Mouse (Mus musculus) heart, embryonic 15.5 days (tissue): ENCODE data around the gene Snx1. TPM values are rescaled to one million over a fixed set of nuclear protein-coding genes. Genes with fewer than 3 reads are reported as not detected.
A peak's percentile ranks its signal among the peaks of the same experiment; 100 is the strongest.

Experiments
- ATAC-seq: fragments of 200-750 bp; cut with Nextera tagmentation; replicated peaks from 2 replicates; pipeline ENCODE4 v1.8.0; 2017; ENCODE audit warnings: low read depth, moderate TSS enrichment; ENCODE audit not compliant: insufficient number of reproducible peaks, insufficient read depth, low FRiP score
- H3K27ac ChIP-seq: fragments of 300-500 bp; sonication (generic); 2 replicates; pipeline ENCODE4 v1.5.1; 2015; ENCODE audit warnings: mild to moderate bottlenecking, inconsistent platforms
- H3K27me3 ChIP-seq: fragments of 300-500 bp; sonication (generic); 2 replicates; pipeline ENCODE4 v1.6.1; 2015; ENCODE audit warnings: inconsistent platforms
- H3K36me3 ChIP-seq: fragments of 300-500 bp; sonication (generic); 2 replicates; pipeline ENCODE4 v1.6.1; 2015; ENCODE audit warnings: mild to moderate bottlenecking, inconsistent platforms
- H3K4me1 ChIP-seq: fragments of 300-500 bp; sonication (generic); replicated peaks from 2 replicates; pipeline ENCODE4 v1.6.1; 2015; ENCODE audit warnings: inconsistent platforms
- H3K4me2 ChIP-seq: fragments of 300-500 bp; sonication (generic); 2 replicates; pipeline ENCODE4 v1.6.1; 2015; ENCODE audit warnings: inconsistent platforms, mild to moderate bottlenecking, moderate library complexity
- H3K4me3 ChIP-seq: fragments of 300-500 bp; sonication (generic); 2 replicates; pipeline ENCODE4 v1.5.1; 2015; ENCODE audit warnings: mild to moderate bottlenecking, inconsistent platforms
- H3K9ac ChIP-seq: fragments of 300-500 bp; sonication (generic); 2 replicates; pipeline ENCODE4 v1.6.1; 2015; ENCODE audit warnings: mild to moderate bottlenecking, inconsistent platforms
- H3K9me3 ChIP-seq: fragments of 300-500 bp; sonication (generic); replicated peaks from 2 replicates; pipeline ENCODE4 v1.6.1; 2016; ENCODE audit warnings: inconsistent platforms
- WGBS: fragments of 180-500 bp; shearing (Covaris S2); methylation state at CpG from one replicate; pipeline ENCODE4 v1.1.7; 2015; ENCODE audit warnings: mixed read lengths; 5-methylcytosine and 5-hydroxymethylcytosine counted together
- polyA plus RNA-seq: library from polyadenylated mRNA; unstranded; fragments of >200 nt; fragmentation: Nextera tagmentation; extraction: Ambion mirVana; gene quantifications from 2 replicates; pipeline ENCODE4 v1.2.1, GENCODE M21; 2015

Gene Snx1
- polyA plus RNA-seq, 1 experiment from 2014 or later: 57.8 TPM

- H3K36me3 ChIP-seq: peaks cover 46% of the 10 kb centered on the region
- no peak overlapping the region for H3K9ac ChIP-seq
- H3K27ac ChIP-seq: no peak overlapping the region
- no peak overlapping the region for H3K4me2 ChIP-seq
- 88% methylated on average over 7 of the region's 7 CpGs for WGBS
- 0 out of 2 replicates have a peak, but pooled peaks cover 7% of the 10 kb centered on the region for H3K4me1 ChIP-seq
- ATAC-seq: no peak
- H3K9me3 ChIP-seq: no peaks in the 10 kb centered on the region
- H3K27me3 ChIP-seq: no peaks in the 10 kb centered on the region
- H3K4me3 ChIP-seq: no peak overlapping the region
Observed at GRCm38 (mm10) chr9:66087062-66087461, 39.3 kb downstream of the Snx1 start.

- H3K9ac ChIP-seq: no peak overlapping the region
- peaks cover 27% of the 10 kb centered on the region for H3K36me3 ChIP-seq
- 83% methylated on average over 3 of the region's 3 CpGs for WGBS
- H3K27me3 ChIP-seq: no peaks in the 10 kb centered on the region
- H3K27ac ChIP-seq: no peak overlapping the region
- no peak overlapping the region for H3K4me2 ChIP-seq
- no peaks in the 10 kb centered on the region for H3K4me1 ChIP-seq
- H3K9me3 ChIP-seq: no peaks in the 10 kb centered on the region
- H3K4me3 ChIP-seq: no peak overlapping the region
- ATAC-seq: no peak
Observed at GRCm38 (mm10) chr9:66084171-66084570, 42.2 kb downstream of the Snx1 start.

GRCm38 (mm10) chr9:66081999-66082398 is 44.4 kb downstream of the Snx1 start:
- ATAC-seq: no peak
- Histone ChIP-seq H3K4me3 (no peak overlapping the region), H3K4me2 (no peak overlapping the region), H3K4me1 (peaks cover 5% of the 10 kb centered on the region), H3K9me3 (no peaks in the 10 kb centered on the region), H3K36me3 (peaks cover 6% of the 10 kb centered on the region; the same call in 1 of the 2 replicates), H3K27ac (no peak overlapping the region), H3K9ac (no peak overlapping the region), H3K27me3 (no peaks in the 10 kb centered on the region)
- 70% methylated on average over 4 of the region's 4 CpGs for WGBS

- Histone ChIP-seq H3K9me3 (no peaks in the 10 kb centered on the region), H3K4me3 (no peak overlapping the region), H3K36me3 (peaks cover under 1% of the 10 kb centered on the region; the same call in 1 of the 2 replicates), H3K9ac (no peak overlapping the region), H3K27me3 (no peaks in the 10 kb centered on the region), H3K4me2 (no peak overlapping the region), H3K27ac (no peak overlapping the region), H3K4me1 (peaks cover 5% of the 10 kb centered on the region)
- 60% methylated on average over 3 of the region's 3 CpGs for WGBS
- no peak for ATAC-seq
Observed at GRCm38 (mm10) chr9:66080804-66081459, 45.5 kb downstream of the Snx1 start.

GRCm38 (mm10) chr9:66078493-66078892 is 47.9 kb downstream of the Snx1 start:
- no peak for ATAC-seq
- H3K4me2 ChIP-seq: peak overlapping the region; percentile 43

GRCm38 (mm10) chr9:66078072-66078471 is 48.3 kb downstream of the Snx1 start:
- H3K27ac ChIP-seq: no peak overlapping the region
- peak overlapping the region; percentile 43; the same call in 1 of the 2 replicates for H3K4me2 ChIP-seq
- no peak overlapping the region for H3K4me3 ChIP-seq
- 66% methylated on average over 3 of the region's 3 CpGs for WGBS
- H3K27me3 ChIP-seq: no peaks in the 10 kb centered on the region
- H3K4me1 ChIP-seq: peaks cover 5% of the 10 kb centered on the region
- H3K9me3 ChIP-seq: no peaks in the 10 kb centered on the region
- H3K36me3 ChIP-seq: no peaks in the 10 kb centered on the region
- peak overlapping the region; percentile 14; the same call in 1 of the 2 replicates for H3K9ac ChIP-seq
- ATAC-seq: no peak

More at GRCm38 (mm10) chr9:66078493-66078892, 47.9 kb downstream of the Snx1 start:
- 10% methylated on average over 14 of the region's 14 CpGs for WGBS
- no peaks in the 10 kb centered on the region for H3K36me3 ChIP-seq
- H3K4me3 ChIP-seq: 0 out of 2 replicates have a peak overlapping the region, but pooled peaks have one; percentile 8
- no peaks in the 10 kb centered on the region for H3K27me3 ChIP-seq
- no peak overlapping the region for H3K27ac ChIP-seq
- H3K9ac ChIP-seq: peak overlapping the region; percentile 14; the same call in 1 of the 2 replicates
- peaks cover 5% of the 10 kb centered on the region for H3K4me1 ChIP-seq
- no peaks in the 10 kb centered on the region for H3K9me3 ChIP-seq

- no peak for ATAC-seq
- H3K27ac ChIP-seq: no peak overlapping the region
- 0 out of 2 replicates have a peak, but pooled peaks cover 16% of the 10 kb centered on the region for H3K27me3 ChIP-seq
- no peak overlapping the region for H3K4me2 ChIP-seq
- no peaks in the 10 kb centered on the region for H3K36me3 ChIP-seq
- no peak overlapping the region for H3K4me3 ChIP-seq
- H3K9me3 ChIP-seq: no peaks in the 10 kb centered on the region
- H3K4me1 ChIP-seq: peaks cover 12% of the 10 kb centered on the region
- H3K9ac ChIP-seq: no peak overlapping the region
- WGBS: 84% methylated on average over 7 of the region's 7 CpGs
Observed at GRCm38 (mm10) chr9:66072754-66073153, 53.6 kb downstream of the Snx1 start.

GRCm38 (mm10) chr9:66070151-66070550 is 56.2 kb downstream of the Snx1 start:
- peaks cover 12% of the 10 kb centered on the region for H3K4me1 ChIP-seq
- no peak overlapping the region for H3K9ac ChIP-seq
- H3K36me3 ChIP-seq: peaks cover 22% of the 10 kb centered on the region
- peak overlapping the region; percentile 94; the same call in 1 of the 2 replicates for H3K4me2 ChIP-seq
- no peaks in the 10 kb centered on the region for H3K9me3 ChIP-seq
- no peak overlapping the region for H3K4me3 ChIP-seq
- 0 out of 2 replicates have a peak, but pooled peaks cover 17% of the 10 kb centered on the region for H3K27me3 ChIP-seq
- no peak for ATAC-seq
- 85% methylated on average over 5 of the region's 5 CpGs for WGBS
- H3K27ac ChIP-seq: no peak overlapping the region

GRCm38 (mm10) chr9:66069583-66069982 is 56.8 kb downstream of the Snx1 start, which contains the start of gene Snx22:
Gene Snx22, minus strand, starts transcription at chr9:66069719.
- H3K9ac ChIP-seq: peak within 1 kb of the TSS; percentile 49
- peak; percentile 84 for ATAC-seq
- no peak within 1 kb of the TSS for H3K27ac ChIP-seq
- H3K4me1 ChIP-seq: peaks cover 12% of the 10 kb centered on the region
- H3K36me3 ChIP-seq: peaks cover 23% of the 10 kb centered on the region
- H3K4me3 ChIP-seq: peak within 1 kb of the TSS; percentile 53
- 0 out of 2 replicates have a peak, but pooled peaks cover 17% of the 10 kb centered on the region for H3K27me3 ChIP-seq
- 2% methylated on average over 22 of the region's 22 CpGs for WGBS
- H3K4me2 ChIP-seq: peak within 1 kb of the TSS; percentile 94
- no peaks in the 10 kb centered on the region for H3K9me3 ChIP-seq

GRCm38 (mm10) chr9:66068971-66069391 is 57.4 kb downstream of the Snx1 start:
- Histone ChIP-seq H3K27ac (no peak overlapping the region), H3K4me3 (peak overlapping the region; percentile 53), H3K27me3 (0 out of 2 replicates have a peak, but pooled peaks cover 17% of the 10 kb centered on the region), H3K36me3 (peaks cover 29% of the 10 kb centered on the region), H3K4me1 (peaks cover 12% of the 10 kb centered on the region), H3K9me3 (no peaks in the 10 kb centered on the region), H3K9ac (peak overlapping the region; percentile 49), H3K4me2 (peak overlapping the region; percentile 94)
- ATAC-seq: peak; percentile 28; the same call in 1 of the 2 replicates
- WGBS: under 1% methylated on average over 30 of the region's 30 CpGs

GRCm38 (mm10) chr9:66068056-66068455 is 58.3 kb downstream of the Snx1 start:
- Histone ChIP-seq H3K4me3 (no peak overlapping the region), H3K9ac (no peak overlapping the region), H3K27ac (no peak overlapping the region), H3K36me3 (peaks cover 38% of the 10 kb centered on the region), H3K4me2 (no peak overlapping the region), H3K4me1 (peaks cover 12% of the 10 kb centered on the region), H3K27me3 (0 out of 2 replicates have a peak, but pooled peaks cover 17% of the 10 kb centered on the region), H3K9me3 (no peaks in the 10 kb centered on the region)
- 55% methylated on average over 4 of the region's 4 CpGs for WGBS
- ATAC-seq: no peak
